8 mouse cellular contexts compared by ENCODE assay signal in genomic region chr6:28260425-28261191, GRCm38 (mm10).
DNase-seq lines count a peak whose midpoint lies in the region; ATAC-seq and TF ChIP-seq lines count a peak whose summit lies in the region.

No protein-coding gene starts in this region.

- WGBS in forebrain, embryonic 11.5 days, result 1% methylated on average over 59 of the region's 64 CpGs
- under 1% methylated on average over 44 of the region's 64 CpGs for WGBS in hindbrain, embryonic 16.5 days
- WGBS in midbrain, postnatal 0 days, result 3% methylated on average over 62 of the region's 64 CpGs
- 3% methylated on average over 57 of the region's 64 CpGs for WGBS in stomach, embryonic 15.5 days

- TF ChIP-seq CTCF in midbrain, postnatal 0 days (IDR thresholded peaks at IDR 0.05), result no peak

- intact Hi-C loops in heart, postnatal 25 days (cut with DNase I), result loop anchor here (5.0 kb wide), 1 partner anchor 162 kb away; the partner anchor contains the start of gene Arf5

- DNase-seq in heart, adult 18-20 months, result peak; percentile 15 to 19
- no peak for DNase-seq in heart, postnatal 25 days (ENCODE audit: low spot score)
- DNase-seq in c-Kit-positive CD71-positive TER-119-positive erythroid progenitor cells, embryonic 14.5 days (ENCODE audit: low spot score), result peak; percentile 52
- DNase-seq in forebrain, embryonic 11.5 days (ENCODE audit: low spot score), result peak; percentile 74
- DNase-seq in liver, result peak; percentile 70
- peak; percentile 3 for DNase-seq in midbrain, postnatal 0 days (ENCODE audit: low spot score)

- 0 out of 2 replicates have a peak, but pooled peaks cover 2% of the 10 kb centered on the region for H3K4me1 ChIP-seq in forebrain, embryonic 11.5 days (replicated peaks; ENCODE audit: control insufficient read depth, insufficient read depth, low read length)
- peaks cover 4% of the 10 kb centered on the region for H3K4me1 ChIP-seq in hindbrain, embryonic 16.5 days (ENCODE audit: control insufficient read depth, insufficient read depth, low read depth, low read length)
- no peaks in the 10 kb centered on the region; the same call in 1 of the 2 replicates for H3K4me1 ChIP-seq in midbrain, postnatal 0 days (ENCODE audit: insufficient read depth, low read length)
- H3K4me1 ChIP-seq in stomach, embryonic 15.5 days, result 0 out of 2 replicates have a peak, but pooled peaks cover 6% of the 10 kb centered on the region

- peak overlapping the region; percentile 76; the same call in 1 of the 2 replicates for H3K27ac ChIP-seq in forebrain, embryonic 11.5 days (ENCODE audit: low read depth, low read length)
- peak overlapping the region; percentile 75 for H3K27ac ChIP-seq in hindbrain, embryonic 16.5 days (ENCODE audit: low read depth, low read length)
- H3K27ac ChIP-seq in midbrain, postnatal 0 days (ENCODE audit: low read depth, low read length), result peak overlapping the region; percentile 87
- H3K27ac ChIP-seq in stomach, embryonic 15.5 days, result peak overlapping the region; percentile 90

- peak; percentile 47 for ATAC-seq in forebrain, embryonic 11.5 days (replicated peaks; ENCODE audit: low FRiP score)
- ATAC-seq in hindbrain, embryonic 16.5 days, result peak; percentile 35
- ATAC-seq in midbrain, postnatal 0 days (ENCODE audit: low FRiP score), result peak; percentile 61
- ATAC-seq in stomach, embryonic 15.5 days (ENCODE audit: insufficient read depth, low FRiP score, low read depth), result peak; percentile 31

- no peaks in the 10 kb centered on the region for H3K36me3 ChIP-seq in forebrain, embryonic 11.5 days (ENCODE audit: control insufficient read depth, insufficient read depth, low read length)
- H3K36me3 ChIP-seq in hindbrain, embryonic 16.5 days (ENCODE audit: control insufficient read depth, insufficient read depth, low read length), result peaks cover 3% of the 10 kb centered on the region; the same call in 1 of the 2 replicates
- H3K36me3 ChIP-seq in midbrain, postnatal 0 days (ENCODE audit: insufficient read depth, low read length), result peaks cover 8% of the 10 kb centered on the region; the same call in 1 of the 2 replicates
- no peaks in the 10 kb centered on the region for H3K36me3 ChIP-seq in stomach, embryonic 15.5 days

- no peaks in the 10 kb centered on the region for H3K9me3 ChIP-seq in forebrain, embryonic 11.5 days (ENCODE audit: control insufficient read depth, low read length)
- no peaks in the 10 kb centered on the region for H3K9me3 ChIP-seq in hindbrain, embryonic 16.5 days (ENCODE audit: control insufficient read depth, low read length)
- H3K9me3 ChIP-seq in midbrain, postnatal 0 days (ENCODE audit: low read length), result no peaks in the 10 kb centered on the region
- no peaks in the 10 kb centered on the region for H3K9me3 ChIP-seq in stomach, embryonic 15.5 days

- H3K27me3 ChIP-seq in forebrain, embryonic 11.5 days (ENCODE audit: control insufficient read depth, insufficient read depth, low read length), result peaks cover 4% of the 10 kb centered on the region; the same call in 1 of the 2 replicates
- no peaks in the 10 kb centered on the region for H3K27me3 ChIP-seq in hindbrain, embryonic 16.5 days (replicated peaks; ENCODE audit: control insufficient read depth, insufficient read depth, low read length)
- no peaks in the 10 kb centered on the region for H3K27me3 ChIP-seq in midbrain, postnatal 0 days (ENCODE audit: insufficient read depth, low read length)
- H3K27me3 ChIP-seq in stomach, embryonic 15.5 days (replicated peaks), result no peaks in the 10 kb centered on the region

- H3K4me2 ChIP-seq in forebrain, embryonic 11.5 days (ENCODE audit: low read depth, low read length, severe bottlenecking), result peak overlapping the region; percentile 84
- H3K4me2 ChIP-seq in hindbrain, embryonic 16.5 days (ENCODE audit: low read length), result peak overlapping the region; percentile 94
- peak overlapping the region; percentile 91 for H3K4me2 ChIP-seq in midbrain, postnatal 0 days (ENCODE audit: low read depth, low read length, poor library complexity, severe bottlenecking)
- H3K4me2 ChIP-seq in stomach, embryonic 15.5 days, result peak overlapping the region; percentile 93

- H3K4me3 ChIP-seq in forebrain, embryonic 11.5 days (ENCODE audit: low read depth, low read length), result peak overlapping the region; percentile 87
- peak overlapping the region; percentile 57 for H3K4me3 ChIP-seq in hindbrain, embryonic 16.5 days (ENCODE audit: low read length)
- H3K4me3 ChIP-seq in midbrain, postnatal 0 days (ENCODE audit: low read depth, low read length), result peak overlapping the region; percentile 94
- peak overlapping the region; percentile 96 for H3K4me3 ChIP-seq in stomach, embryonic 15.5 days (replicated peaks)

- peak overlapping the region; percentile 80 for H3K9ac ChIP-seq in forebrain, embryonic 11.5 days (ENCODE audit: low read length)
- H3K9ac ChIP-seq in hindbrain, embryonic 16.5 days (ENCODE audit: low read depth, low read length), result peak overlapping the region; percentile 69
- peak overlapping the region; percentile 76 for H3K9ac ChIP-seq in midbrain, postnatal 0 days (replicated peaks; ENCODE audit: low read length, poor library complexity, severe bottlenecking)
- H3K9ac ChIP-seq in stomach, embryonic 15.5 days, result peak overlapping the region; percentile 61
